Mouse (Mus musculus): ENCODE data around the gene Art3.

GRCm38 (mm10) chr5:92434571-92434985 lies 103.0 kb downstream of the Art3 start:
- TF ChIP-seq CTCF (IDR thresholded peaks at IDR 0.05; ENCODE audit: control insufficient read depth, insufficient read depth, insufficient read length), result no peak
- no peak for TF ChIP-seq MAX (IDR thresholded peaks at IDR 0.05)

Data from C2C12 (cell line).